Mouse (Mus musculus): Measurements from ENCODE around the gene Abhd12.

DNA sequence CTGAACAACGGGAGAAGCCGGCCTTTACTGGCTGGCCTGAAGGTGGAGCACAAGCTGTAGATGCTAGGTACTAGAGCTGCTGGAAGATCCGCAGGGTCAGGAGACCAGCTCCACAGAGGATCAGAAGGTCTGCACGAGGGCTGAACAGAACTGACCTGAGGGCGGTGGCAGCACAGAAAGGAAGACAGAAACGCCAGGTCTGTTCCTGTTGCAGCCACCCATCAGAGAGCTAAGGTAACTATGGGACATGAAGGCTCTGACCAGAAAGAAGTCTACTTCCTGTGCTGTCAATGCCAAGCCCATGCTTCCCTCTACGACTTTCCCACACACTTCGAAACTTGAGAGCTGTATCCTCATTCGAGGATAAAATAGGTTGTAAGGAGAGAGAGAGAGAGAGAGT, 53.3 kb downstream of the Abhd12 start:
- 0 out of 2 replicates have a peak, but pooled peaks have one; percentile 10 for TF ChIP-seq CTCF (IDR thresholded peaks at IDR 0.05; ENCODE audit: low read depth)
- no peak for TF ChIP-seq EP300 (IDR thresholded peaks at IDR 0.05; ENCODE audit: low read depth)
